Mouse (Mus musculus): ENCODE measurements around the gene Peli1.

The Peli1 gene

GRCm38 (mm10) chr11:21091067-21091427 is at the start of gene Peli1:
TSS of gene Peli1 (plus strand) at chr11:21091291.
- DNase-seq (ENCODE audit: low spot score) = peak; percentile 97

GRCm38 (mm10) chr11:21042590-21042989 is 48.5 kb upstream of the Peli1 start:
- DNase-seq (ENCODE audit: low spot score) = no peak

DNA sequence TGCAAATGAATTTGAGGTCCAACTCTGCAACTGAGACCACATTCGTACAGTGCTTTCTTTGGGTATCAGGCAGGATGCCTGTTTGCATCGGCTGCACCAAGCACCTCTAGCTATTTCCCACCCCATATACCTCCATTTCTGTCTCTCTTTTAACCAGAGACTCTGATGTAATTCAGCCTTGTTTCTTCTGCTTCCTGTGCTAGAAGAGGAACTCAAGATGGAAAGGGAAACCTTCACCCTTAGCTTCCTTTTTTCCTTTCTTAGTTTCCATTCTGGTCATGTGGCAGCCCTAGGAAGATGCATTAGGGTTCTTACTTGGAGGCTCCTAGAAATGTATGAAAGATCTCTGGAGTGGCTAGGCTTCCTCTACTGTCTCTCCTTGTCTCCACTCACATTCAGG is 44.9 kb upstream of the Peli1 start:
- DNase-seq (ENCODE audit: low spot score) = no peak

- no peak for DNase-seq (ENCODE audit: low spot score)
Observed at GRCm38 (mm10) chr11:21047921-21048320, 43.2 kb upstream of the Peli1 start.

- DNase-seq (ENCODE audit: low spot score) = no peak
Observed at GRCm38 (mm10) chr11:21051716-21052115, 39.4 kb upstream of the Peli1 start.

- no peak for DNase-seq (ENCODE audit: low spot score)
Observed at GRCm38 (mm10) chr11:21054587-21054986, 36.5 kb upstream of the Peli1 start.

GRCm38 (mm10) chr11:21056109-21056850 is 34.8 kb upstream of the Peli1 start:
- no peak for DNase-seq (ENCODE audit: low spot score)

- no peak for DNase-seq (ENCODE audit: low spot score)
Observed at GRCm38 (mm10) chr11:21057511-21058414, 33.3 kb upstream of the Peli1 start.

GRCm38 (mm10) chr11:21058415-21058781 is 32.7 kb upstream of the Peli1 start:
- DNase-seq (ENCODE audit: low spot score) = no peak

- no peak for DNase-seq (ENCODE audit: low spot score)
Observed at GRCm38 (mm10) chr11:21060386-21061074, 30.6 kb upstream of the Peli1 start.

DNA sequence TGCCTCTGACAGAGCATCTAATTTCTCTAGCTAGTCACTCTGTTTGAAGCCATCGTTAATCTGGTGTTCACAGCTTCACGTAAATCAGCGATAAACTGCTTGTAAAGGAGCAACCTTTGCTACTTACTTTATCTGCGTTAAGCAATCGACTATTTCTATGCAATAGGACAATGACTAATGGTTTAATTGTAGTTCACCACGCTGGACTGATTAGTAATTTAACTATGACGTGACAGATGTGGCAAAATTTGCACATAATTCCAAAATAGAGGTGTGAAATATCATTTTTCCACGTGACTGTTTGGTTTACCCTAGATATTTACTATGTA is 30.1 kb upstream of the Peli1 start:
- DNase-seq (ENCODE audit: low spot score) = no peak

DNA sequence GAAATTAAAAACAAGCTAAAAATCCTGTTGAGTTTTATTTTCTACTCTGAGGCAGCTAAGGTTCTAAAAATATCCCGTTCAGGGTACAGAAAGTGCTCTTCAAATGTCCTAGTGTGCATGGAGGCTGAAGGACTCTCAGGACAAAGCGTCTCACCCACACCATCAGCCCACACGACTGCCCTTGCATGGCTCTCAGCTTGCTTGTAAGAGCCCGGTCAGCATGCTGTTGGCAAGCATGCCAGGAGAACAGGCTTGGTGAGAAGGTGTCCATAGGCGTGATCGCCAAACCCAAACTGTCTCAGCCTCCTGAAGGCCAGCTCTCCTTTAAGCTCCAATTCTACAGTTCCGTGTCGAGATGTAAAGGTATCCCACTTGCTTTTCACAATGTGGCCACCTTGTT is 29.7 kb upstream of the Peli1 start:
- DNase-seq (ENCODE audit: low spot score) = no peak

DNA sequence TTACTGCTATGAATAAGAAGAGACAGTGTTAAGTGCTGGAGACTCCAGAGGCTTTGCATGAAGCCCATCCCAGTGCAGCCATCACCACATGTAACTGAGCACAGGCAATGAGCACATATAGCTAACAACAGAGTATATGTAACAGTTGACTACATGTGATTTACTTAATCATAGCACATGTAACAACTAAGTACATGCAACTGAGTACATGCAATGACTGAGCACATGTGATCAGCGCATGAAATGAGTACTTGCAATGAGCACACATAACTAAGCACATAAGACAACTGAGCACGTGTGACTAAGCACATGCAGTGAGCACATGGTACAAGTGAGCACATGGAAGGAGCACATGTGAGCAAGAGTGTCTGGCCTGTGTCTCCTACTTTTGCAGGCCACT is 29.0 kb upstream of the Peli1 start:
- no peak for DNase-seq (ENCODE audit: low spot score)

DNA sequence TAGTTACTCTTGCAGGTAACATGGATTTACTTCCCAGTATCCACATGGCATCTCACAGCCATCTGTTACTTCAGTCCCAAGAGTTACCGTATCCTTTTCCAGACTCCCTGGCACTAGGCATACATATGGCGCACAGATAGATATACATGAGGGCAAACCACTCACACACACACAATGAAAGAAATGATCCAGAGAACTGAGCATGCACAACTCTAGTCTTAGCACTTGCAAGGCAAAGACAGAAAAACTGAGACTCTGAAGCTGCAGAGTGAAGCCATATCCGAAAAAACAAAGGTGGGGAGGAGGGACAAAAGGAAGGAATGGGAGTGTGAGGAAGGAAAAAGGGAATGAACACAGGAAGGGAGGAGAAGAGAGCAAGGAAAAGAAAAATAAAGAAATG is 27.8 kb upstream of the Peli1 start:
- no peak for DNase-seq (ENCODE audit: low spot score)

DNA sequence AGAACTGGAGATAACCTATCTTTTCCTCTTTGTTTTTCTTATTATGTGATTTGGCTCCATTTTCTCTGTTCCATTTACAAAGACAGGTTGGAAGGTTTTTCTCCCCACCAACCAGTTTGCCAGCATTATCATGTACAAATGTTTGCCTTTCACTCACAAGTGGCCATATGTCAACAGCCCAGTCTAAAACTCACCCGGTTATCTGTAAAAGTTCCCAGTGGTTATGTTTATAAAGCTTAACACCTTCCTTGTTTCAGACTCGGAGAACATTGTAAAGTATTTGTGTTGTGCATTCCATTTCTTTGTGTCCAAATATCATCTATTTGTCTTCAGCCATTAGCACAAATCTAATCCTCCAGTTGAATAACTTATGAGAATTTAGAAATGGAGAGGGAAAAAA is 11.7 kb upstream of the Peli1 start:
- DNase-seq (ENCODE audit: low spot score) = no peak

GRCm38 (mm10) chr11:21079851-21080362 is 11.2 kb upstream of the Peli1 start:
- no peak for DNase-seq (ENCODE audit: low spot score)

DNA sequence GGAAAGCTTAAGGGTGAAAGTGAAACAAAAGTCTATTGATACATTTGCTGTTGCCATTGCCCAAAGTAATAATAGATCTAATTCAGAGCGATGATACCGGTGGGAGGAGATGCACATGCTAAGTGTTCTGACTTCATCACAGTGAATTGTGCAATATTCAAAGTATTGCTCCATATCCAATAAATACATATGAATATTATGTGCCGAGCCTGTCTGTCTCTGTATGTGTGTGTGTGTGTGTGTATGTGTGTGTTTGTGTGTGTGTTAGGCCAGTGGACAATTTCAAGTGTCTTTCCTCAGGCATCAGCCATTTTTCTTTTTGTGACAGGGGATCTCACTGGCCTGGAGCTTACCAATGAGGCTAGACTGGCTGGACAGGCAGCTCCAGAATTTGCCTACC is 9.9 kb upstream of the Peli1 start:
- no peak for DNase-seq (ENCODE audit: low spot score)

- no peak for DNase-seq (ENCODE audit: low spot score)
Observed at GRCm38 (mm10) chr11:21082711-21083110, 8.4 kb upstream of the Peli1 start.

DNA sequence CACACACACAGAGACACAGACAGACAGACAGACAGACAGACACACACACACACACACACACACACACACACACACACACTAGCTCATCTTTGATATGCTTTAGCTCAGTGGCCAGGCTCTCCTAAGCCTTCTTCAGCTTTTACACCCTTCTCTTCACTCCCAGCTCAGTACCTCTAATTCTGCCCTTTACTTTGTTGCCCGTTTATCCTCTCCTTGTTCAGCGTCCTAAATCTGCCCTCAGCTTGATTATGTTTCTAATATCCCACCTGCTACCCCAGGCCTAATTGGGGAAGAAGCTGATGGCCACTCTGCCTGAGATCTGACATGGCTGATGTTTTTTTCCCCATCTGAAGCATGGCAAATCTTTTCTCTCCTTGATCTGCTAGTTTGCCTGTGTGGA is 2.7 kb upstream of the Peli1 start:
- no peak for DNase-seq (ENCODE audit: low spot score)

- DNase-seq (ENCODE audit: low spot score) = no peak
Observed at GRCm38 (mm10) chr11:21089571-21089970, 1.5 kb upstream of the Peli1 start.

- DNase-seq (ENCODE audit: low spot score) = no peak
Observed at GRCm38 (mm10) chr11:21091428-21092405, 626 bp downstream of the Peli1 start.

GRCm38 (mm10) chr11:21092621-21093020 is 1.5 kb downstream of the Peli1 start:
- DNase-seq (ENCODE audit: low spot score) = no peak
